ENCODE assay signal across 8 mouse cellular contexts in genomic region chr15:97776514-97776913, GRCm38 (mm10). TPM values are rescaled to one million over a fixed set of nuclear protein-coding genes. Genes with fewer than 3 reads are reported as not detected.
A peak's percentile ranks its signal among the peaks of the same experiment; 100 is the strongest.
DNase-seq lines count a peak whose midpoint lies in the region; TF ChIP-seq lines count a peak whose summit lies in the region.

No protein-coding gene starts in this region.

- TF ChIP-seq CTCF in cortical plate, adult 2 months (IDR thresholded peaks at IDR 0.05; ENCODE audit: extremely low read depth, insufficient read depth, low read length): peak; percentile 91

- no peaks in the 10 kb centered on the region for H3K9me3 ChIP-seq in heart, embryonic 10.5 days

- no peak for TF ChIP-seq POLR2A in cortical plate, adult 2 months (IDR thresholded peaks at IDR 0.05; ENCODE audit: extremely low read depth, insufficient read depth, low read length)

- H3K4me1 ChIP-seq in cortical plate, adult 2 months (ENCODE audit: control insufficient read depth, insufficient read depth, low read length): no peaks in the 10 kb centered on the region; the same call in 1 of the 2 replicates
- H3K4me1 ChIP-seq in heart, embryonic 10.5 days: peaks cover 54% of the 10 kb centered on the region

- H3K27ac ChIP-seq in cortical plate, adult 2 months (ENCODE audit: insufficient read depth, low read length): no peak overlapping the region
- no peak overlapping the region for H3K27ac ChIP-seq in heart, embryonic 10.5 days

- 8% methylated on average over 8 of the region's 8 CpGs for WGBS in heart, embryonic 10.5 days

- DNase-seq in layer of hippocampus, adult 11-12 months (ENCODE audit: low spot score): peak; percentile 73
- DNase-seq in layer of hippocampus, adult 9-10 months (ENCODE audit: low spot score): no peak
- DNase-seq in T-cell, adult 2 months (ENCODE audit: low spot score): peak; percentile 55
- DNase-seq in heart, embryonic 10.5 days (ENCODE audit: low spot score): no peak
- DNase-seq in kidney, postnatal 14 days: peak; percentile 91
- DNase-seq in lung, postnatal 4 days: peak; percentile 80 to 87
- peak; percentile 65 to 68 for DNase-seq in spleen, postnatal 36 days (ENCODE audit: low spot score in 2 of 2)

- H3K36me3 ChIP-seq in heart, embryonic 10.5 days: no peaks in the 10 kb centered on the region

- peaks cover 19% of the 10 kb centered on the region for H3K27me3 ChIP-seq in heart, embryonic 10.5 days (ENCODE audit: insufficient read depth, poor library complexity, severe bottlenecking)

- no peak overlapping the region for H3K4me3 ChIP-seq in cortical plate, adult 2 months (ENCODE audit: insufficient read depth, low read length)
- H3K4me3 ChIP-seq in heart, embryonic 10.5 days: peak overlapping the region; percentile 22

RNA-seq across cellular contexts. Expression of gene Slc48a1, which starts 1.8 kb away (rescaled TPM):
- 140 and 155 TPM in 2 replicates for polyA plus RNA-seq in cortical plate, adult 2 months (2012; rRNA removed)
- polyA plus RNA-seq in heart, embryonic 10.5 days (2016; fragmentation: Nextera tagmentation; extraction: Ambion mirVana): 32.1 and 41.1 TPM in 2 replicates

RNA-seq across cellular contexts. Expression of gene Rapgef3, which starts 8.7 kb away (rescaled TPM):
- polyA plus RNA-seq in cortical plate, adult 2 months (2012; rRNA removed): 40.2 and 45.9 TPM in 2 replicates
- 10.2 and 13.4 TPM in 2 replicates for polyA plus RNA-seq in heart, embryonic 10.5 days (2016; fragmentation: Nextera tagmentation; extraction: Ambion mirVana)

RNA-seq across cellular contexts. Expression of gene Endou, which starts 45.4 kb away (rescaled TPM):
- 3.9 and 4.0 TPM in 2 replicates for polyA plus RNA-seq in cortical plate, adult 2 months (2012; rRNA removed)
- 0.11 and 0.18 TPM in 2 replicates for polyA plus RNA-seq in heart, embryonic 10.5 days (2016; fragmentation: Nextera tagmentation; extraction: Ambion mirVana)

Comparison
In these comparisons a context has a peak if more than half of its experiments do, and no peak if none do; other contexts are left out.
1. DNase-seq: peak in layer of hippocampus, adult 11-12 months (single experiment), T-cell, adult 2 months (single experiment), kidney, postnatal 14 days (single experiment), lung, postnatal 4 days (2 of 2) and spleen, postnatal 36 days (2 of 2); none in layer of hippocampus, adult 9-10 months (single experiment) and heart, embryonic 10.5 days (single experiment).